Mouse (Mus musculus) lung, postnatal 0 days (tissue): ENCODE measurements at regions not wholly inside any gene's neighbourhood (a gene's known extent, or its start where the extent isn't known, plus 50 kb on each side); places are given as distances from the start of the nearest gene placed in this dataset.

ENCODE experiments used
- ATAC-seq: fragments of 200-750 bp; cut with Nextera tagmentation; 2 replicates; pipeline ENCODE4 v1.8.0; 2017; ENCODE audit warnings: moderate library complexity
- DNase-seq: peaks from one replicate; pipeline ENCODE4 v3.0.0-alpha.2; 2016; ENCODE audit warnings: low spot score
- H3K27ac ChIP-seq: fragments of 300-500 bp; sonication (generic); 2 replicates; pipeline ENCODE4 v1.5.1; 2014; ENCODE audit warnings: antibody characterized with exemption, mild to moderate bottlenecking, low read length, mixed read lengths
- H3K27me3 ChIP-seq: fragments of 300-500 bp; sonication (generic); replicated peaks from 2 replicates; pipeline ENCODE4 v1.6.1; 2014; ENCODE audit warnings: low read length, mixed read lengths; ENCODE audit not compliant: insufficient read depth
- H3K36me3 ChIP-seq: fragments of 300-500 bp; sonication (generic); 2 replicates; pipeline ENCODE4 v1.6.1; 2014; ENCODE audit warnings: low read length, mixed read lengths; ENCODE audit not compliant: insufficient read depth
- H3K4me1 ChIP-seq: fragments of 300-500 bp; sonication (generic); 2 replicates; pipeline ENCODE4 v1.6.1; 2014; ENCODE audit warnings: antibody characterized with exemption, low read depth, low read length, mixed read lengths; ENCODE audit not compliant: insufficient read depth
- H3K4me2 ChIP-seq: fragments of 300-500 bp; sonication (generic); replicated peaks from 2 replicates; pipeline ENCODE4 v1.6.1; 2014; ENCODE audit warnings: low read depth, mild to moderate bottlenecking, low read length, moderate library complexity, mixed read lengths
- H3K4me3 ChIP-seq: fragments of 300-500 bp; sonication (generic); 2 replicates; pipeline ENCODE4 v1.5.1; 2014; ENCODE audit warnings: low read depth, low read length
- H3K9ac ChIP-seq: fragments of 300-500 bp; sonication (generic); replicated peaks from 2 replicates; pipeline ENCODE4 v1.6.1; 2014; ENCODE audit warnings: low read depth, mild to moderate bottlenecking
- H3K9me3 ChIP-seq: fragments of 300-500 bp; sonication (generic); 2 replicates; pipeline ENCODE4 v1.6.1; 2016; ENCODE audit warnings: low read length, mixed read lengths
- CTCF ChIP-seq: IDR thresholded peaks from 2 replicates; pipeline ENCODE4 v1.5.1; 2016; ENCODE audit warnings: antibody characterized with exemption, mild to moderate bottlenecking
- EP300 ChIP-seq: IDR thresholded peaks from 2 replicates; pipeline ENCODE4 v1.6.1; 2016; ENCODE audit warnings: antibody characterized with exemption, mild to moderate bottlenecking, control low read depth
- WGBS: fragments of 180-500 bp; shearing (Covaris S2); extraction: QIAGEN DNeasy Blood & Tissue Kit; methylation state at CpG from one replicate; pipeline ENCODE4 v1.1.7; 2014; 5-methylcytosine and 5-hydroxymethylcytosine counted together

- TF ChIP-seq EP300 (no peak), CTCF (no peak)
These were observed 50.5 kb upstream of the Kdr start for GRCm38 (mm10) chr5:76028729-76029128.

More at GRCm38 (mm10) chr5:76028729-76029128, 50.5 kb upstream of the Kdr start:
- Histone ChIP-seq H3K27me3 (no peaks in the 10 kb centered on the region), H3K9ac (no peak overlapping the region), H3K36me3 (no peaks in the 10 kb centered on the region), H3K27ac (no peak overlapping the region), H3K4me3 (no peak overlapping the region), H3K4me2 (no peak overlapping the region), H3K4me1 (no peaks in the 10 kb centered on the region), H3K9me3 (no peaks in the 10 kb centered on the region)
- DNase-seq (no peak), ATAC-seq (no peak)
- 18% methylated on average over 4 of the region's 4 CpGs for WGBS
